Mouse (Mus musculus) E14TG2a.4 (cell line): Measurements from ENCODE around the gene Hipk3.
A peak's percentile ranks its signal among the peaks of the same experiment; 100 is the strongest.

ENCODE experiments used
- H3K27me3 ChIP-seq: 2 replicates; pipeline ENCODE4 v1.6.1; 2014; ENCODE audit warnings: low read length, control low read depth; ENCODE audit not compliant: insufficient read depth
- H3K36me3 ChIP-seq: 2 replicates; pipeline ENCODE4 v1.6.1; 2014; ENCODE audit warnings: low read length, control low read depth; ENCODE audit not compliant: insufficient read depth
- H3K4me1 ChIP-seq: replicated peaks from 2 replicates; pipeline ENCODE4 v1.6.1; 2014; ENCODE audit warnings: low read depth, low read length, control low read depth
- H3K4me3 ChIP-seq: replicated peaks from 2 replicates; pipeline ENCODE4 v1.5.1; 2014; ENCODE audit warnings: mild to moderate bottlenecking, low read length
- H3K9me3 ChIP-seq: 2 replicates; pipeline ENCODE4 v1.6.1; 2014; ENCODE audit warnings: low read length, control low read depth
- CTCF ChIP-seq: conservative IDR thresholded peaks from 2 replicates; pipeline ENCODE4 v1.5.1; 2014; ENCODE audit warnings: low read length
- NANOG ChIP-seq: IDR thresholded peaks from 2 replicates; pipeline ENCODE4 v1.6.1; 2014; ENCODE audit warnings: borderline replicate concordance, low read length, mixed read lengths
- POU5F1 ChIP-seq: IDR thresholded peaks from 2 replicates; pipeline ENCODE4 v1.6.1; 2014; ENCODE audit warnings: low read length, borderline replicate concordance

The Hipk3 gene

DNA sequence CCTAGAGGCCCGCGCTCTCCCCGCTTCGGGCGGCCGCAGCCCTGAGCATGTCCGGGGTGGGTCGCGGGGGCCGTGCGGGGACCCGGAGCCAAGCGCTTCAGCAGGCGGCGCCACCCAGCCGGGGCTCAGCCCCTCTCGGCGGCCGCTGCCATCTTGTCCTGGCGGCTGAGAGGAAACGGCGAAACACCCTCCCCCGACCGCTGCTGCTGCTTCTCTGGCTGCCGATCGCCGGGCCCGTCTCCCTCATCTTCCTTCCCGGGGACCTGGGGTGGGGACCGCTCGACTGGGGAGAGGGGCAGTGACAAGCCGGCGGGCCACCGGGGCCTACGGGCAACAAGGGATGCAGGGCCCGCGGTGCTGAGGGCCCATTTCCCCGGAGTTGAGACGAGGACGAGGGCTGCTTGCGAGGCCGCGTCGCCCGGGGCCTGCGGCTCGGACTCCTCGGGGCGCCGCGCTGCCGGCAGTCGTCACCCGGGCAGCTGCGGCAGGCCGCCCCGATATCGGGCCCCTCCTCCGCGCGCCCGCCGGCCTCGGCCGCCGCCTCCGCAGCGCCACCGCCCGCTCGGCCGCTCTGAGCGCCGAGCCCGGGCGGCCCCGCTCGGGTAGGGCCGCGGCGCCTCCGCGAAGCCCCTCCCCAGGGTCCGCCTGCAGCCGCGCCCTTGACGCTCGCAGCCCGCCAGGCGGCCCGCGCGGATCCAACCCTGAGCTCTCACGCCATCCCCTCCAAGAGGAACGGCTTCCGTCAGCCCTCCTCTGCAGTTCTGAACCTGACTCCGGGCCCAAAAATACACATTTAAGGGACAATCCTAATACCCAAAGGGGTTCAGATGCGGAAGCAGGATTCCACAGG is at the start of gene Hipk3:
Gene Hipk3 (minus strand): TSS at position 496 of the 850 bp plus-strand sequence.
- TF ChIP-seq CTCF (no peak), POU5F1 (no peak), NANOG (no peak)
- H3K36me3 ChIP-seq = no peaks in the 10 kb centered on the region
- peak within 1 kb of the TSS; percentile 90 for H3K4me3 ChIP-seq
- H3K9me3 ChIP-seq = no peaks in the 10 kb centered on the region
- peaks cover 34% of the 10 kb centered on the region for H3K4me1 ChIP-seq
- H3K27me3 ChIP-seq = peaks cover 38% of the 10 kb centered on the region

DNA sequence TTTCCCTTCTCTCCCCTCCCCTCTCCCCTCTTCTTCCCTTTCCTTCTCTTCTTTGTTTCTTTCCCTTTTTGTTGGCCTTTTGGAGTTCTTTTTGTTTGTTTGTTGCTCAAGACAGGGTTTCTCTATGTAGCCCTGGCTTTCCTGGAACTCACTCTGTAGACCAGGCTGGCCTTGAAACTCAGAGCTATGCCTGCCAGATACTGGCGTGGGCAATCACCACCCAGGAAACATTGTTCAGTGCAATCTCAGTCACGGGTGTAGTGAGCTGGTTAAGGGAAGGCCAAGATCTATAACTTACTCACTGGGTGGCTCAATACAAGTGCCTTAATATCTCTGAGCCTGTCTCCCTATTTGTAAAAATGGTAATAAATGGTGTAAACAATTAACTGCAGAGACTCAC is 46.0 kb upstream of the Hipk3 start:
- no peak overlapping the region for H3K4me3 ChIP-seq
- 0 out of 2 replicates have a peak, but pooled peaks cover 2% of the 10 kb centered on the region for H3K27me3 ChIP-seq
- no peaks in the 10 kb centered on the region for H3K36me3 ChIP-seq
- H3K9me3 ChIP-seq = peaks cover 12% of the 10 kb centered on the region; the same call in 1 of the 2 replicates
- H3K4me1 ChIP-seq = no peaks in the 10 kb centered on the region
- no peak for TF ChIP-seq NANOG
- no peak for TF ChIP-seq POU5F1
- no peak for TF ChIP-seq CTCF

DNA sequence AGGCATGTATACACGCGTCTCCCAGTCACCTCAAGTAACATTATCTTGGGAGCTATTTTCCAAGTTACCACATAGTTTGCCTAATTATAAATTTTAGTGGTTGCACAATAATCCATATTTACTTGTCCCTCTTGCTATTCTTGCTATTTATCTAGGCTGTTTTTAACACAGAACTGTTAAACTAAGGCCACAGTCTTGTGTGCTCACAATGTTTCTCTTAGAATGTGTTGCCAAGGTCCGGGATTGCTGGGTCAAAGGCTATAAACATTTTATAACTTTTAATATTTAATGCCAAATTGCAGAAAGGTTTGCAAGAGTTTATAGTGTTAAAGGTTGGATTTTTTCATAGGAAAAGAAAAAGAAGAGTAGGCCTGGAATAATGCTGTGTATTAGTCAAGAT is 40.5 kb upstream of the Hipk3 start:
- Histone ChIP-seq H3K4me3 (no peak overlapping the region), H3K27me3 (0 out of 2 replicates have a peak, but pooled peaks cover 2% of the 10 kb centered on the region), H3K9me3 (no peaks in the 10 kb centered on the region), H3K4me1 (peaks cover 8% of the 10 kb centered on the region), H3K36me3 (no peaks in the 10 kb centered on the region)
- TF ChIP-seq NANOG = no peak
- no peak for TF ChIP-seq CTCF

DNA sequence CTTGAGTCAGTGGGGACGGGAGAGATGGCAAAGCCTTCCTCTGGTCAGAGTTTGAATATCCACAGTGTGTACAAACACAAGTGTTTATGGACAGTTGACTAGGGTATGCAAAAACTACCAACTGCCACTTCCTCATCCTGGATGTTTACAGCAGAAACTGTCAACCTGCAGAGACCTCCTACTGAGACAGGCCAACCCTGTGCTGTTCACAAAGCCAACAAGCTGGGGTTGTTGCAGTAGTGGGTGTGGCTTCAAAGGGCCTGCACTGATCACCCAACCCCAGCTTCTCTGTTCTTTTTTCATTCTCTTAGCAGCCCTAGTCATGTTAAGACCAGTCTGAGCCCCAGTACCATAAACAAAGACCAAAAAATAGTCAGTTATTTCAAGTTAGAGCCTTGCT is 38.3 kb upstream of the Hipk3 start:
- no peaks in the 10 kb centered on the region for H3K9me3 ChIP-seq
- H3K4me1 ChIP-seq = peaks cover 8% of the 10 kb centered on the region
- H3K27me3 ChIP-seq = 0 out of 2 replicates have a peak, but pooled peaks cover 2% of the 10 kb centered on the region
- H3K4me3 ChIP-seq = no peak overlapping the region
- H3K36me3 ChIP-seq = no peaks in the 10 kb centered on the region
- TF ChIP-seq POU5F1 (no peak), CTCF (no peak), NANOG (no peak)

DNA sequence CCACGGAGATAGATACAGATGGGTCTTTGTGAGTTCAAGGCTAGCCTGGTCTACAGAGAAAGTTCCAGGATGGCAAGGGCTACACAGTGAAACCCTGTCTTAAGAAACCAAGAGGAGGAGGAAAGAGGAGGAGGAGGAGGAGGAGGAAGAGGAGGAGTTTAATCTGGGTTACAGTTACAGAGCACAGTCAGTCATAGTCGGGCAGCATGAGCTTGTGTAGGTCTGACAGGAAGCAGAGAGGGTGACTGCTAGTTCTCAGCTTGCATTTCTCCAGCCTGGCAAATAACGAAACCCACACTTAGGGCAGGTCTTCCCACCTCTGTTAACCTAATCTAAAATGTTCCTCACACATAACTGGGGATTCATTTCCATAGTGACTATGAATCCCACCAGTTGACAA is 32.3 kb upstream of the Hipk3 start:
- no peaks in the 10 kb centered on the region for H3K27me3 ChIP-seq
- H3K36me3 ChIP-seq = no peaks in the 10 kb centered on the region
- TF ChIP-seq CTCF (no peak), NANOG (no peak), POU5F1 (no peak)

DNA sequence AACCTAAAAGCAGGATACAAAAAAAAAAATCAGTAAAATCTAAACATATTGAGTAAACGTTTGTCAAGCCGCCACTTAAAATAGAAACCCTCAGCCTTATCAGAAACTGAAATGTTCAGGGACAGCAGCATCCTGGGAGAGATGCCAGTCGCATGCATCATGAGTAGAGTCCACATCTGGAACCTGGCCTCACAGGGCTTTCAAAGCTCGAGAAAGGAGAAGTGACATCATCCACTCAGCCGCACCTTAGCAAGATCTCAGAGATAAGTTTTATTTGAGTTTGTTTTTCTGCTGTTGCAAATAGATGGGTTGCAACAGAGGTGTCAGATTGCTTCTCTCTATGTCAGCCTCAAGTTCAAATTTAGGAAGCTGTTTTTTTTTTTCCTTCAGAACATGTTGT is 31.3 kb upstream of the Hipk3 start:
- Histone ChIP-seq H3K9me3 (no peaks in the 10 kb centered on the region), H3K36me3 (no peaks in the 10 kb centered on the region), H3K27me3 (no peaks in the 10 kb centered on the region), H3K4me1 (no peaks in the 10 kb centered on the region), H3K4me3 (no peak overlapping the region)
- TF ChIP-seq POU5F1 = no peak
- no peak for TF ChIP-seq NANOG
- no peak for TF ChIP-seq CTCF

More for the DNA sequence above, 32.3 kb upstream of the Hipk3 start:
- H3K4me1 ChIP-seq = no peaks in the 10 kb centered on the region
- no peak overlapping the region for H3K4me3 ChIP-seq
- H3K9me3 ChIP-seq = no peaks in the 10 kb centered on the region

DNA sequence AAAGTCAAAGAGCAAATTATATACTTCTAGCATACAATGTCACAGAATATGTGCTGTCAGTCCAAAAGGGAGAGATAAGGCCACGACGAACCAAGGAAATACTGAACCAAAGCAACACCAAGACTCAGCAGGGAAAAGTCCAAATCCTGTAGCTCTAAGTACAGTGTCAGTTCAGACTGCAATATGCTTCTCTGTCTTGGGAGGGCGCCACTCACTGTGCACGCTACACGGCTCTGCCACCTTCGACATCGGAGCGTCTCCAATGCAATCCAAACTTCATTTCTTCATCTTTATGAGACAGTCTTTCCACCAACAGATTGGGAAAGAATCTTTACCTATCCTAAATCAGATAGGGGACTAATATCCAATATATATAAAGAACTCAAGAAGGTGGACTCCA is 17.4 kb upstream of the Hipk3 start:
- H3K9me3 ChIP-seq = no peaks in the 10 kb centered on the region
- H3K36me3 ChIP-seq = no peaks in the 10 kb centered on the region
- H3K4me3 ChIP-seq = no peak overlapping the region
- TF ChIP-seq POU5F1 (no peak), CTCF (peak; percentile 62)
- no peaks in the 10 kb centered on the region for H3K27me3 ChIP-seq
- no peaks in the 10 kb centered on the region for H3K4me1 ChIP-seq

DNA sequence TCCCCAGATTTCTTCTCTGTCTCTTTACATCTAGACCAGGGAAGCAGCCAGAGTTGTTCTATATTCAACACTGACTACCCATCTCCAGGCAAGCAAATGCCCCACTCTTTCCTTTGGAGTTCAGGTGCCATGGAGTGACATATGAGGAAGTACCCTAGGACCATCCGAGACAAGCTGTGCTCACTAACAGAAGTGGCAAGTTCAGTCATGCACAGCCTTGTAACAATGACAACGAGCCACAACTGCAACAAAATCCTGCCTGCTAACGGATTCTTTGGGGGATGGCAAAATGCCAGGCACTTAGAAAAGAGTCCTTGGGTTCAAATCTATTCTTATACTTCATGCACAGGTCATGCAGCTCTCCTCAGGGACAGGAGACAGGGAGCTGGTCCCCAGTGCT is 8.1 kb upstream of the Hipk3 start:
- Histone ChIP-seq H3K4me1 (peaks cover 12% of the 10 kb centered on the region; the same call in 1 of the 2 replicates), H3K9me3 (no peaks in the 10 kb centered on the region), H3K36me3 (no peaks in the 10 kb centered on the region), H3K27me3 (peaks cover 19% of the 10 kb centered on the region), H3K4me3 (no peak overlapping the region)
- TF ChIP-seq CTCF = no peak
- no peak for TF ChIP-seq POU5F1
- TF ChIP-seq NANOG = no peak

DNA sequence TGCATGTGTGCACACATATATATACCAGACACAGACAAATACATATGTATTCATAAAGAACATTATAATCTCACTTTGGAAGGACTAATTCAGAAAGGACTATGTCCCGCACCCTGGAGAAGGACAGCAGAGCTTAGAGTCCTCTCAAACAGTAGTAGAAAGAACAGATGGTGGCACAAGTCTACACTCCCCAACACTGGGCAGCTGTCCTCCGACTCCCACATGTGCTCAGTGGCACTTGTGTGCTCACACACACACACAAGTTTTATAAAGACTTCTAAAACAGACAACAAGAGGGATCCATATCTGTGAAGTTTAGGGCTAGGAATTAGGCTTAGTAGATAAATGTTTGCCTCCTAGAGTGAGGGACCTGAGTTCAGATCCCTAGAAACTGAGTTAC is 6.8 kb upstream of the Hipk3 start:
- Histone ChIP-seq H3K36me3 (no peaks in the 10 kb centered on the region), H3K4me3 (no peak overlapping the region), H3K27me3 (peaks cover 29% of the 10 kb centered on the region), H3K9me3 (no peaks in the 10 kb centered on the region), H3K4me1 (peaks cover 18% of the 10 kb centered on the region; the same call in 1 of the 2 replicates)
- no peak for TF ChIP-seq NANOG
- TF ChIP-seq POU5F1 = no peak
- no peak for TF ChIP-seq CTCF
